Mouse (Mus musculus): Measurements from ENCODE around the gene March2. TPM values are rescaled to one million over a fixed set of nuclear protein-coding genes. Genes with fewer than 3 reads are reported as not detected.

March2 gene
- polyA plus RNA-seq, 1 experiment from 2014 or later = 73.5 TPM

DNA sequence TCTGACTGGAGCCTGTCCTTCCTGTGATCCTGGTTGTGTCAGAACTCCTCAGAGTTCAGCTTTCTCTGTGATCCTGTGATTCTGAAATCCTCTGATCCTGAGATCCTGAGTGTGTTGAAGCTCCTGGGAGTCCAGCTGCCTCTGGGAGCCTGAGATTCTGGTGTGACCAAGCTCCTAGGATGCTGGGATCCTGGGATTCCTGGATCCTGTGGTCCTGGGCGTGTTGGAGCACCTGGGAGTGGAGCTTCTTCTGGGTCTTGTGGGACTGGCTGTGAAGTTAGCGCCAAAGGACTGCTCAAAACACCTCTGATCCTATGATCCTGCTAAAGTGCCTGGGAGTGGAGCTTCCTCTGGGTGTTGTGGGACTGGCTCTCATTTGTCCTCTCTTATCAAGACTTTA, 9.9 kb upstream of the March2 start:
- Histone ChIP-seq H3K9ac (replicated peaks; ENCODE audit: low read depth, low read length) (no peak overlapping the region), H3K27ac (ENCODE audit: low read depth, low read length) (no peak overlapping the region), H3K4me3 (ENCODE audit: low read depth, low read length) (no peak overlapping the region), H3K4me1 (ENCODE audit: control insufficient read depth, insufficient read depth, low read length) (no peaks in the 10 kb centered on the region), H3K36me3 (ENCODE audit: control insufficient read depth, insufficient read depth, low read length) (no peaks in the 10 kb centered on the region), H3K4me2 (ENCODE audit: low read depth, low read length) (no peak overlapping the region), H3K27me3 (ENCODE audit: control insufficient read depth, insufficient read depth, low read length) (no peaks in the 10 kb centered on the region), H3K9me3 (ENCODE audit: control insufficient read depth, low read length) (no peaks in the 10 kb centered on the region)
- no peak for ATAC-seq (ENCODE audit: low read depth)
- 76% methylated on average over 2 of the region's 2 CpGs for WGBS

DNA sequence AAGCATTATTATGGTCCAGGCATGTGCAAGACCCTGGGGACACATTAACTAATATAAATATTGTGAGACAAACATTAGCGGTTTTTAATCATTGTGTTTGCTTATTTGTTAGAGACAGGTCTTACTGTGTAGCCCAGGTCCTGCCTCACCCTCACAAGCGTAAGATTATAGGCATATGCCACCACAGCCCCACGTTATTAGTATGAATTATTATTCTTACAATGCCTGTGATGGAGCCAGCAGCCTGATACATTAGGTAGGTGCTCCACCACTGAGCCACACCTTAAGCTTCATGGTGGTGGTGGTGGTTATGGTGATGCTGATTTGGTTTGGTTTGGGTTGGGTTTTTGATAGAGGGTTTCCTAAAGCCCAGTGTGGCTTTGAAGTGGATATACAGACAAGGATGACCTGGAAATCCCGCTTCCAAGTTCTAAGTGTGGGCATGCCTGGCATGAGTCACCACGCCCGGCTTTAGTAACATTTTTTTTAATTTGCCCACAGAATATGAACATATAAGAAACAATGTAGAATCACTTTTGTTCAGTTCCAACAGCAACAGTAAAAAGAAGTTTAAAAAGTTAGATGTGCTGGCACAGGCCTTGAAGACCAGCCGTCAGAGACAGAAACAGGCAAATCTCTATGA, 1.4 kb upstream of the March2 start:
- Histone ChIP-seq H3K4me2 (ENCODE audit: low read depth, low read length) (no peak overlapping the region), H3K27me3 (ENCODE audit: control insufficient read depth, insufficient read depth, low read length) (no peaks in the 10 kb centered on the region), H3K9me3 (ENCODE audit: control insufficient read depth, low read length) (no peaks in the 10 kb centered on the region), H3K27ac (ENCODE audit: low read depth, low read length) (no peak overlapping the region), H3K4me3 (ENCODE audit: low read depth, low read length) (no peak overlapping the region), H3K36me3 (ENCODE audit: control insufficient read depth, insufficient read depth, low read length) (no peaks in the 10 kb centered on the region), H3K4me1 (ENCODE audit: control insufficient read depth, insufficient read depth, low read length) (0 out of 2 replicates have a peak, but pooled peaks cover 5% of the 10 kb centered on the region), H3K9ac (replicated peaks; ENCODE audit: low read depth, low read length) (no peak overlapping the region)
- no peak for ATAC-seq (ENCODE audit: low read depth)
- 94% methylated on average over 7 of the region's 7 CpGs for WGBS

DNA sequence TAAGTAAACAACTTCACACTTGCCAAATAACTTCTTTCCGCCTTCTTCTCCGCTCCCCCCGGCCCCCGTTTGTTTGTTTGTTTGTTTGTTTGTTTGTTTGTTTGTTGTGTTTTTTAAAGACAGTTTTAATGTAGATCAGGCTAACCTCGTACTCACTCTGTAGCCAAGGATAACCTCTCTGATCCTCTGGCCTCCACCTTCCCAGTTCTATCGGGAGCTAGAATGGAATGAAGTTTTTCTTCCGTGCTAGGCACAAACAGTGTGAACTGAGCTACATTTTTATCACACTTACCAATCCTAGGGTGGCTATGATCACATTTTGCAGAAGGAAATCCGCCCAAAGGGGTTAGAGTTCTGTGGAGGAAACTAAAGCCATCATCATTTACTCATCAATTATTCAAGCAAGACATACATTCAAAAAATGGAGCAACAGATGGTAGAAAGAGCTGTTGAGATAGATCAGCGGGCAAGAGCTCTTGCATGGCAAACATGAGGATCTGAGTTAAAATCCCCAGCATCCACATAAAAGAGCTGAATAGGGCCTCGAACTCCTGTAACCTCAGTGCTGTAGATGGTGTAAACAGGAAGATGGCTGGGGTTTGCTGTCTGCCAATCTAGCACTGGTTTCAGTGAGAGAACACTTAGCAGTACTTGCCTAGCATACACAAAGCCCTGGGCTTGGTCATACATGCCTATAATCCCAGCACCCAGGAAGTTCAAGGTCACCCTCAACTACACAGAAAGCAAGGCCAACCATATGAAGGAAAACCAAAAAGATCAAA, 665 bp upstream of the March2 start:
- no peaks in the 10 kb centered on the region for H3K9me3 ChIP-seq (ENCODE audit: control insufficient read depth, low read length)
- peak overlapping the region; percentile 81 for H3K4me2 ChIP-seq (ENCODE audit: low read depth, low read length)
- peak overlapping the region; percentile 57; the same call in 1 of the 2 replicates for H3K4me3 ChIP-seq (ENCODE audit: low read depth, low read length)
- peak; percentile 25 for ATAC-seq (ENCODE audit: low read depth)
- no peaks in the 10 kb centered on the region for H3K36me3 ChIP-seq (ENCODE audit: control insufficient read depth, insufficient read depth, low read length)
- H3K27me3 ChIP-seq (ENCODE audit: control insufficient read depth, insufficient read depth, low read length) = no peaks in the 10 kb centered on the region
- H3K9ac ChIP-seq (replicated peaks; ENCODE audit: low read depth, low read length) = no peak overlapping the region
- H3K4me1 ChIP-seq (ENCODE audit: control insufficient read depth, insufficient read depth, low read length) = 0 out of 2 replicates have a peak, but pooled peaks cover 5% of the 10 kb centered on the region
- WGBS = 47% methylated on average over 10 of the region's 10 CpGs
- no peak overlapping the region for H3K27ac ChIP-seq (ENCODE audit: low read depth, low read length)

DNA sequence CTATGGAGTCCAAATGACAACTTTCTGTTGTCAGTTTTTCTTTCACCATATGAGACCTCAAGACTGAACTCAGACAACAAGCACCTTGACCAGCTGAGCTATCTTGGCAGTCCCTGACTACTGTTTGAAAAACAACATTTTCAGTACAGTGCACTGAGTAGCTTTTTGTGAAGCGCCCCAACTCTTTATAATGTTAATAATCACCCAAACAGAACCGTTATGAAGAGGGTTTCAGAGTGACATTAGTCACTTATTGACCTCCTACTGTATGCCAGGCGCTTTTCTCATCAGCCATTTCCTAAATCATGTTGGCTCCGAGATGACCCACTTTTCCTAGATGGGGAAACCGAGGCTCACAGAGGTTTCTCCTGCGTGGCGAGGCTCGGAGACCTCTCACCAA, 488 bp downstream of the March2 start:
- H3K4me3 ChIP-seq (ENCODE audit: low read depth, low read length) = peak overlapping the region; percentile 57
- no peaks in the 10 kb centered on the region for H3K27me3 ChIP-seq (ENCODE audit: control insufficient read depth, insufficient read depth, low read length)
- H3K4me2 ChIP-seq (ENCODE audit: low read depth, low read length) = peak overlapping the region; percentile 81
- WGBS = 7% methylated on average over 8 of the region's 8 CpGs
- no peaks in the 10 kb centered on the region for H3K36me3 ChIP-seq (ENCODE audit: control insufficient read depth, insufficient read depth, low read length)
- 0 out of 2 replicates have a peak, but pooled peaks have one; percentile 1 for ATAC-seq (ENCODE audit: low read depth)
- H3K9me3 ChIP-seq (ENCODE audit: control insufficient read depth, low read length) = no peaks in the 10 kb centered on the region
- H3K4me1 ChIP-seq (ENCODE audit: control insufficient read depth, insufficient read depth, low read length) = 0 out of 2 replicates have a peak, but pooled peaks cover 5% of the 10 kb centered on the region
- peak overlapping the region; percentile 64 for H3K9ac ChIP-seq (replicated peaks; ENCODE audit: low read depth, low read length)
- peak overlapping the region; percentile 50; the same call in 1 of the 2 replicates for H3K27ac ChIP-seq (ENCODE audit: low read depth, low read length)

DNA sequence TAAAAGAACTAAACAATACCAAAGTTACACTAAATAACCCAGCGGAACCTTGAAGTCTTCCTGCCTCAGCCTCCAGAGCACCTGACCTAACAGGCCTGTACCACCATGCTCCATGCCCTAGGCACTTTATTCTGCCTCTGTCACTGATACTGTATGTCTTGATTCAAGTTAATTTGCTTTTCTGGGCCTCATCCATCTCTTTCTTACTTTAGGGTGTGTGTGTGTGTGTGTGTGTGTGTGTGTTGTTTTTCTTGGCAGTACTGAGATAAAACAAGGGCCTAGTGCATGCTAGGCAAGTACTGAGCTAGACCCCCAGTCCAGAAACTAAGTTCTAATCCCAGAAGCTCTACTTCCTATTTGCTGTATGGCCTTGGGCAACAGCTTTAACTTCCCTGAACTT, 1.2 kb downstream of the March2 start:
- no peak overlapping the region for H3K4me3 ChIP-seq (ENCODE audit: low read depth, low read length)
- WGBS = 100% methylated on average over 1 of the region's 1 CpGs
- no peak overlapping the region for H3K9ac ChIP-seq (replicated peaks; ENCODE audit: low read depth, low read length)
- H3K4me1 ChIP-seq (ENCODE audit: control insufficient read depth, insufficient read depth, low read length) = 0 out of 2 replicates have a peak, but pooled peaks cover 5% of the 10 kb centered on the region
- no peaks in the 10 kb centered on the region for H3K27me3 ChIP-seq (ENCODE audit: control insufficient read depth, insufficient read depth, low read length)
- no peak overlapping the region for H3K27ac ChIP-seq (ENCODE audit: low read depth, low read length)
- ATAC-seq (ENCODE audit: low read depth) = no peak
- no peaks in the 10 kb centered on the region for H3K9me3 ChIP-seq (ENCODE audit: control insufficient read depth, low read length)
- no peak overlapping the region for H3K4me2 ChIP-seq (ENCODE audit: low read depth, low read length)
- no peaks in the 10 kb centered on the region for H3K36me3 ChIP-seq (ENCODE audit: control insufficient read depth, insufficient read depth, low read length)

DNA sequence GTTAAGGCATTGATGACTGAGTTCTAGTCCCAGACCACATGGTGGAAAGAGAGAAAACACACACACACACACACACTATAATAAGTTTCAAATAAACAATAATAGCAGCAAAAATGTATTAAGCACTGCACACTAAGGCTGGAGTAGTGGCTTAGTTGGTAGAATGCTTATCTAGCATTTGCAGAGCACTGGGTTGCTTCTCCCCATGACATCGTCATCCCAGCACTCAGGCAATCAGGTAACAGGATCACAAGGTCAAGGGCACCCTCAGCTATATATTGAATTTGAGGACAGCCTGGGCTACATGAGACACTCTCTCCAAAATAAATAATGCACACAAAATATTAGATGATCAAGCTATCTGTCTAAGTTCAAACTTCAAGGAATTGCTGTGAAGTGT, 3.7 kb downstream of the March2 start:
- Histone ChIP-seq H3K4me2 (ENCODE audit: low read depth, low read length) (no peak overlapping the region), H3K4me1 (ENCODE audit: control insufficient read depth, insufficient read depth, low read length) (0 out of 2 replicates have a peak, but pooled peaks cover 5% of the 10 kb centered on the region), H3K36me3 (ENCODE audit: control insufficient read depth, insufficient read depth, low read length) (no peaks in the 10 kb centered on the region), H3K27me3 (ENCODE audit: control insufficient read depth, insufficient read depth, low read length) (no peaks in the 10 kb centered on the region), H3K9ac (replicated peaks; ENCODE audit: low read depth, low read length) (no peak overlapping the region), H3K27ac (ENCODE audit: low read depth, low read length) (no peak overlapping the region), H3K4me3 (ENCODE audit: low read depth, low read length) (no peak overlapping the region), H3K9me3 (ENCODE audit: control insufficient read depth, low read length) (no peaks in the 10 kb centered on the region)
- ATAC-seq (ENCODE audit: low read depth) = no peak
- 96% methylated on average over 1 of the region's 1 CpGs for WGBS

DNA sequence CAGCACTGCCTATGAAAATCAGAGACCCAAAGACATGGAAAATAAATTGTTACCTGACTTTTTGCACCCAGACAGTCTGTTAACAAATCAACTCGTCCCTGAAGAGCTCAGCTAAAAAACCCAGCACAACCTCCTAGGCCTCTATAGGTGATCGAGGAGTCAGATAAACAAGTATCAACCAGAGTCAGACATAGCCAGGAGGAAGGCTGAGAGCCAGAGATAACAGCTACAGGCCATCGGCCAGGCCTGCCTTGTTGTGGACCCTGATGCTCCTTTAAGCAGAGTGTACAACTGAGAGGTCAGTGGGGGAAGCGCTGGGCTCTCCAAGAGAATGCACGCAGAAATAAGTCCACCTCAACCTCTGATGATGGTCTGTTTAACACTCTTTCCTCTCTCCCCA, 5.2 kb downstream of the March2 start:
- H3K4me2 ChIP-seq (ENCODE audit: low read depth, low read length) = no peak overlapping the region
- H3K27me3 ChIP-seq (ENCODE audit: control insufficient read depth, insufficient read depth, low read length) = no peaks in the 10 kb centered on the region
- no peak overlapping the region for H3K4me3 ChIP-seq (ENCODE audit: low read depth, low read length)
- H3K9ac ChIP-seq (replicated peaks; ENCODE audit: low read depth, low read length) = no peak overlapping the region
- H3K9me3 ChIP-seq (ENCODE audit: control insufficient read depth, low read length) = no peaks in the 10 kb centered on the region
- ATAC-seq (ENCODE audit: low read depth) = no peak
- no peaks in the 10 kb centered on the region for H3K36me3 ChIP-seq (ENCODE audit: control insufficient read depth, insufficient read depth, low read length)
- H3K27ac ChIP-seq (ENCODE audit: low read depth, low read length) = no peak overlapping the region
- WGBS = 88% methylated on average over 5 of the region's 5 CpGs
- H3K4me1 ChIP-seq (ENCODE audit: control insufficient read depth, insufficient read depth, low read length) = 0 out of 2 replicates have a peak, but pooled peaks cover 5% of the 10 kb centered on the region

DNA sequence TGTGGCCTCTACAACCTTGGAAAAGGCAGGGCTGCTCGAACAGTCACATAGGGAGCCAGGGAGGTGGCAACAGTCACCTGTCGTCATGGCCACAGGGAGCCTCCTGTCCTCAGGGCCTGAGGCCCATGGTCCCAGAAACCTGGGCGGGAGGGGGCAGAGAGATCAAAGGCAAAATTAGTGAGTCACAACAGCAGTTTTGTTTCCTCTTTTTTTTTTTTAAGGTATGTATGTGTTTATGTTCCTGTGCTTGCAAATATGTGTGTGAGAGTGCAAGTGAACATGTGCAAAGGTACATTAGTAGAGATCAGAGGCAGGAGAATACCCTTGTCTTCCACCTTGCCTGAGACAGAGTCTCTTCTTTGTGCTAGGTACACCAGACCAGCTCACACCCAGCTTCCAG, 8.6 kb downstream of the March2 start:
- no peak overlapping the region for H3K4me2 ChIP-seq (ENCODE audit: low read depth, low read length)
- H3K9me3 ChIP-seq (ENCODE audit: control insufficient read depth, low read length) = no peaks in the 10 kb centered on the region
- 87% methylated on average over 3 of the region's 3 CpGs for WGBS
- H3K4me1 ChIP-seq (ENCODE audit: control insufficient read depth, insufficient read depth, low read length) = no peaks in the 10 kb centered on the region
- H3K9ac ChIP-seq (replicated peaks; ENCODE audit: low read depth, low read length) = no peak overlapping the region
- no peak for ATAC-seq (ENCODE audit: low read depth)
- no peak overlapping the region for H3K27ac ChIP-seq (ENCODE audit: low read depth, low read length)
- H3K36me3 ChIP-seq (ENCODE audit: control insufficient read depth, insufficient read depth, low read length) = no peaks in the 10 kb centered on the region
- no peaks in the 10 kb centered on the region for H3K27me3 ChIP-seq (ENCODE audit: control insufficient read depth, insufficient read depth, low read length)
- H3K4me3 ChIP-seq (ENCODE audit: low read depth, low read length) = no peak overlapping the region

DNA sequence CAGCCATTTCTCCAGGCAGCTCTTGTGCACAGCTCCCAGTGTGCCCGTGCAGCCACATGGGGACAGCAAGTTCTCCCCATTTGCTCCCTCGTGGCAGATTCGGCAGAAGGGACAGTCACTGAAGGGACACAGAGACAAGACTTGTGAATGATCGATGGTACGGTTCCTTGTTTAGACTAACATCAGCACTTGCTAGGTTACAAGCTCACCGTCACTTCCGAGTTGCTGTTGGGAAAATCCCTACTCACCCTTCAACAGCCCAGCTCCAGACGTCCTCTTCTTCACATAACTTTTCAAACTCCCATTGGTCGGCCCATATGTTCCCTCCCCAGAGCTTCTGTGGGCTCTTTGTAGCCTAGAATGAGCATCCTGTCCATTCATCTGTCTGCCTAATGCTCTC, 15.4 kb downstream of the March2 start:
- H3K36me3 ChIP-seq (ENCODE audit: control insufficient read depth, insufficient read depth, low read length) = peaks cover 16% of the 10 kb centered on the region; the same call in 1 of the 2 replicates
- no peak overlapping the region for H3K4me2 ChIP-seq (ENCODE audit: low read depth, low read length)
- no peak overlapping the region for H3K9ac ChIP-seq (replicated peaks; ENCODE audit: low read depth, low read length)
- H3K9me3 ChIP-seq (ENCODE audit: control insufficient read depth, low read length) = no peaks in the 10 kb centered on the region
- H3K27me3 ChIP-seq (ENCODE audit: control insufficient read depth, insufficient read depth, low read length) = no peaks in the 10 kb centered on the region
- no peaks in the 10 kb centered on the region for H3K4me1 ChIP-seq (ENCODE audit: control insufficient read depth, insufficient read depth, low read length)
- H3K4me3 ChIP-seq (ENCODE audit: low read depth, low read length) = no peak overlapping the region
- 92% methylated on average over 9 of the region's 9 CpGs for WGBS
- no peak overlapping the region for H3K27ac ChIP-seq (ENCODE audit: low read depth, low read length)
- ATAC-seq (ENCODE audit: low read depth) = no peak

Measured in neural tube, embryonic 14.5 days (tissue).